Mouse (Mus musculus) embryonic fibroblast, embryonic 13.5 days (primary cell): Measurements from ENCODE around the gene Ccpg1.

Source experiments
- CTCF ChIP-seq: IDR thresholded peaks from 2 replicates; pipeline ENCODE4 v1.5.1; 2011; ENCODE audit warnings: mild to moderate bottlenecking, control low read depth, low read length, moderate library complexity, borderline replicate concordance; ENCODE audit not compliant: insufficient read depth
- POLR2A ChIP-seq: IDR thresholded peaks from 2 replicates; pipeline ENCODE4 v1.6.1; 2011; ENCODE audit warnings: low read depth, mild to moderate bottlenecking, control low read depth, low read length, moderate library complexity

DNA sequence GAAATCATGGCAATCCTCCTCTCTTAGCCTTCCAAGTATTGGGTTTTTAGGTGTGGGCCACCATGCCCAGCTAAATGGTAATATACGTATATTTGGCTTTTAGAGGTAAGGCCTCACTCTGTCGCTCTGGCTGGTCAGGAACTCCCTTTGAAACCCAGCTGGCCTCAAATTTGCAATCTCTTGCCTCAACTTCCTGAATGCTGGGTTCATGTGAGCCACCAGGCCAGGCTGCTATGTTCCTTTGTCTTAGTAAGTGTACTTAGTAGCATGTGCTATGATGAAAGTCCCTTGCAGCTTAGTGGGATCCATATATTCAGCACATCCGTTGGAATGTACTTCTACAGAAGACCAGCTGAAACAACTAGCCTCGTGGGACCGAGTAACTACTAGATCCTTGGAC lies 10.5 kb upstream of the Ccpg1 start:
- TF ChIP-seq POLR2A: no peak
- no peak for TF ChIP-seq CTCF
